Mouse (Mus musculus): Measurements from ENCODE around the gene Slc26a1. TPM values are rescaled to one million over a fixed set of nuclear protein-coding genes. Genes with fewer than 3 reads are reported as not detected.

Slc26a1 gene
- polyA plus RNA-seq, 1 experiment from 2014 or later, result 0.48 TPM

- H3K9ac ChIP-seq (ENCODE audit: low read depth, low read length), result no peak overlapping the region
- ATAC-seq (ENCODE audit: low FRiP score) (no peak), DNase-seq (ENCODE audit: low spot score) (no peak)
- no peak overlapping the region for H3K4me2 ChIP-seq (replicated peaks; ENCODE audit: low read depth, low read length)
- peaks cover 5% of the 10 kb centered on the region for H3K4me1 ChIP-seq (replicated peaks; ENCODE audit: control insufficient read depth, insufficient read depth, low read length)
- peaks cover 7% of the 10 kb centered on the region for H3K27me3 ChIP-seq (ENCODE audit: control insufficient read depth, insufficient read depth, low read length)
- H3K27ac ChIP-seq (ENCODE audit: low read depth, low read length), result no peak overlapping the region
- 97% methylated on average over 11 of the region's 12 CpGs for WGBS
- no peak overlapping the region for H3K4me3 ChIP-seq (ENCODE audit: low read depth, low read length)
- no peaks in the 10 kb centered on the region for H3K36me3 ChIP-seq (ENCODE audit: control insufficient read depth, insufficient read depth, low read length)
- H3K9me3 ChIP-seq (ENCODE audit: control insufficient read depth, low read length), result no peaks in the 10 kb centered on the region
Observed at GRCm38 (mm10) chr5:108695861-108696260, 20.5 kb upstream of the Slc26a1 start.

GRCm38 (mm10) chr5:108694352-108695261, 19.2 kb upstream of the Slc26a1 start:
- Histone ChIP-seq H3K4me2 (replicated peaks; ENCODE audit: low read depth, low read length) (peak overlapping the region; percentile 90), H3K4me1 (replicated peaks; ENCODE audit: control insufficient read depth, insufficient read depth, low read length) (peaks cover 5% of the 10 kb centered on the region), H3K9me3 (ENCODE audit: control insufficient read depth, low read length) (no peaks in the 10 kb centered on the region), H3K36me3 (ENCODE audit: control insufficient read depth, insufficient read depth, low read length) (no peaks in the 10 kb centered on the region), H3K27ac (ENCODE audit: low read depth, low read length) (peak overlapping the region; percentile 24; the same call in 1 of the 2 replicates), H3K4me3 (ENCODE audit: low read depth, low read length) (peak overlapping the region; percentile 83), H3K9ac (ENCODE audit: low read depth, low read length) (peak overlapping the region; percentile 68), H3K27me3 (ENCODE audit: control insufficient read depth, insufficient read depth, low read length) (peaks cover 7% of the 10 kb centered on the region)
- ATAC-seq (ENCODE audit: low FRiP score) (peak; percentile 66), DNase-seq (ENCODE audit: low spot score) (peak; percentile 55)
- WGBS, result under 1% methylated on average over 71 of the region's 99 CpGs

- ATAC-seq (ENCODE audit: low FRiP score), result peak; percentile 95
- peaks cover 7% of the 10 kb centered on the region for H3K27me3 ChIP-seq (ENCODE audit: control insufficient read depth, insufficient read depth, low read length)
- peak overlapping the region; percentile 83 for H3K4me3 ChIP-seq (ENCODE audit: low read depth, low read length)
- WGBS, result under 1% methylated on average over 28 of the region's 43 CpGs
- peak; percentile 92 for DNase-seq (ENCODE audit: low spot score)
- H3K27ac ChIP-seq (ENCODE audit: low read depth, low read length), result no peak overlapping the region
- peak overlapping the region; percentile 68 for H3K9ac ChIP-seq (ENCODE audit: low read depth, low read length)
- H3K9me3 ChIP-seq (ENCODE audit: control insufficient read depth, low read length), result no peaks in the 10 kb centered on the region
- no peaks in the 10 kb centered on the region for H3K36me3 ChIP-seq (ENCODE audit: control insufficient read depth, insufficient read depth, low read length)
- peaks cover 5% of the 10 kb centered on the region for H3K4me1 ChIP-seq (replicated peaks; ENCODE audit: control insufficient read depth, insufficient read depth, low read length)
- H3K4me2 ChIP-seq (replicated peaks; ENCODE audit: low read depth, low read length), result peak overlapping the region; percentile 90
Observed at GRCm38 (mm10) chr5:108693872-108694288, 18.5 kb upstream of the Slc26a1 start.

GRCm38 (mm10) chr5:108692271-108692670, 16.9 kb upstream of the Slc26a1 start, which contains the start of gene Fgfrl1:
TSS of gene Fgfrl1 (plus strand) at chr5:108692382.
- WGBS, result 3% methylated on average over 15 of the region's 18 CpGs
- ATAC-seq (ENCODE audit: low FRiP score) (no peak), DNase-seq (ENCODE audit: low spot score) (peak; percentile 61)
- Histone ChIP-seq H3K9me3 (ENCODE audit: control insufficient read depth, low read length) (no peaks in the 10 kb centered on the region), H3K36me3 (ENCODE audit: control insufficient read depth, insufficient read depth, low read length) (no peaks in the 10 kb centered on the region), H3K27ac (ENCODE audit: low read depth, low read length) (no peak within 1 kb of the TSS), H3K27me3 (ENCODE audit: control insufficient read depth, insufficient read depth, low read length) (peaks cover 7% of the 10 kb centered on the region), H3K4me1 (replicated peaks; ENCODE audit: control insufficient read depth, insufficient read depth, low read length) (no peaks in the 10 kb centered on the region; the same call in 1 of the 2 replicates), H3K4me3 (ENCODE audit: low read depth, low read length) (0 out of 2 replicates have a peak within 1 kb of the TSS, but pooled peaks have one; percentile 83), H3K4me2 (replicated peaks; ENCODE audit: low read depth, low read length) (peak within 1 kb of the TSS; percentile 33), H3K9ac (ENCODE audit: low read depth, low read length) (no peak within 1 kb of the TSS)

- no peaks in the 10 kb centered on the region for H3K36me3 ChIP-seq (ENCODE audit: control insufficient read depth, insufficient read depth, low read length)
- H3K27me3 ChIP-seq (ENCODE audit: control insufficient read depth, insufficient read depth, low read length), result peaks cover 7% of the 10 kb centered on the region
- H3K27ac ChIP-seq (ENCODE audit: low read depth, low read length), result no peak overlapping the region
- H3K9me3 ChIP-seq (ENCODE audit: control insufficient read depth, low read length), result no peaks in the 10 kb centered on the region
- no peak for ATAC-seq (ENCODE audit: low FRiP score)
- H3K4me3 ChIP-seq (ENCODE audit: low read depth, low read length), result no peak overlapping the region
- no peak for DNase-seq (ENCODE audit: low spot score)
- H3K4me1 ChIP-seq (replicated peaks; ENCODE audit: control insufficient read depth, insufficient read depth, low read length), result no peaks in the 10 kb centered on the region; the same call in 1 of the 2 replicates
- no peak overlapping the region for H3K4me2 ChIP-seq (replicated peaks; ENCODE audit: low read depth, low read length)
- no peak overlapping the region for H3K9ac ChIP-seq (ENCODE audit: low read depth, low read length)
- WGBS, result 74% methylated on average over 4 of the region's 4 CpGs
Observed at GRCm38 (mm10) chr5:108691152-108691551, 15.8 kb upstream of the Slc26a1 start.

GRCm38 (mm10) chr5:108689091-108689490, 13.7 kb upstream of the Slc26a1 start:
- Histone ChIP-seq H3K4me1 (replicated peaks; ENCODE audit: control insufficient read depth, insufficient read depth, low read length) (no peaks in the 10 kb centered on the region), H3K27me3 (ENCODE audit: control insufficient read depth, insufficient read depth, low read length) (peaks cover 7% of the 10 kb centered on the region), H3K27ac (ENCODE audit: low read depth, low read length) (no peak overlapping the region), H3K36me3 (ENCODE audit: control insufficient read depth, insufficient read depth, low read length) (no peaks in the 10 kb centered on the region), H3K4me2 (replicated peaks; ENCODE audit: low read depth, low read length) (no peak overlapping the region), H3K9ac (ENCODE audit: low read depth, low read length) (no peak overlapping the region), H3K9me3 (ENCODE audit: control insufficient read depth, low read length) (no peaks in the 10 kb centered on the region), H3K4me3 (ENCODE audit: low read depth, low read length) (no peak overlapping the region)
- 74% methylated on average over 5 of the region's 5 CpGs for WGBS
- ATAC-seq (ENCODE audit: low FRiP score) (no peak), DNase-seq (ENCODE audit: low spot score) (no peak)

DNA sequence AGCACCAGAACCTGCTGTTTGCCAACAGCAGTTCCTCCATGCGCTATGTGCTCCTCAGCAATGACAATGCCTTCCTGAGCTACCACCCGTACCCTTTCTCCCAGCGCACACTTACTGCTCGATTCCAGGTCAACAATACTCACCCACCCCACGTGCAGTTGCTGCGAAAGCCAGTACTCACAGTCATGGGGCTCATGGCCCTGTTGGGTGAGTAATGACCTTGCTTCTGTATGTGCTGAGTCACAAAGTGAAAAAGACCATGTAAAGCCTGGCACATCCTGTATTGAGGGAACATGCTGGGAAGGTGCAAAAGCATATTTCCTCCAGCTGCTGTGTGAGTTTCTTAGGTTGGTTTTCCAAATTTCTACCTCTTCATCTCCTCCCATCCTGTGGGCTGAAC, 5.5 kb upstream of the Slc26a1 start:
- ATAC-seq (ENCODE audit: low FRiP score), result no peak
- H3K4me1 ChIP-seq (replicated peaks; ENCODE audit: control insufficient read depth, insufficient read depth, low read length), result 0 out of 2 replicates have a peak, but pooled peaks cover 4% of the 10 kb centered on the region
- H3K27ac ChIP-seq (ENCODE audit: low read depth, low read length), result no peak overlapping the region
- no peaks in the 10 kb centered on the region for H3K36me3 ChIP-seq (ENCODE audit: control insufficient read depth, insufficient read depth, low read length)
- no peak overlapping the region for H3K9ac ChIP-seq (ENCODE audit: low read depth, low read length)
- H3K4me2 ChIP-seq (replicated peaks; ENCODE audit: low read depth, low read length), result no peak overlapping the region
- H3K4me3 ChIP-seq (ENCODE audit: low read depth, low read length), result no peak overlapping the region
- WGBS, result 92% methylated on average over 6 of the region's 6 CpGs
- H3K9me3 ChIP-seq (ENCODE audit: control insufficient read depth, low read length), result no peaks in the 10 kb centered on the region
- no peak for DNase-seq (ENCODE audit: low spot score)
- H3K27me3 ChIP-seq (ENCODE audit: control insufficient read depth, insufficient read depth, low read length), result no peaks in the 10 kb centered on the region

- H3K27me3 ChIP-seq (ENCODE audit: control insufficient read depth, insufficient read depth, low read length), result no peaks in the 10 kb centered on the region
- H3K36me3 ChIP-seq (ENCODE audit: control insufficient read depth, insufficient read depth, low read length), result no peaks in the 10 kb centered on the region
- ATAC-seq (ENCODE audit: low FRiP score) (no peak), DNase-seq (ENCODE audit: low spot score) (no peak)
- no peak overlapping the region for H3K27ac ChIP-seq (ENCODE audit: low read depth, low read length)
- 0 out of 2 replicates have a peak, but pooled peaks cover 4% of the 10 kb centered on the region for H3K4me1 ChIP-seq (replicated peaks; ENCODE audit: control insufficient read depth, insufficient read depth, low read length)
- WGBS, result 66% methylated on average over 3 of the region's 3 CpGs
- no peak overlapping the region for H3K4me3 ChIP-seq (ENCODE audit: low read depth, low read length)
- no peak overlapping the region for H3K9ac ChIP-seq (ENCODE audit: low read depth, low read length)
- no peak overlapping the region for H3K4me2 ChIP-seq (replicated peaks; ENCODE audit: low read depth, low read length)
- H3K9me3 ChIP-seq (ENCODE audit: control insufficient read depth, low read length), result no peaks in the 10 kb centered on the region
Observed at GRCm38 (mm10) chr5:108679909-108680308, 4.5 kb upstream of the Slc26a1 start.
